Mouse (Mus musculus) urinary bladder, postnatal 25 days (tissue): ENCODE data around the gene Tmtc2.
A peak's percentile ranks its signal among the peaks of the same experiment; 100 is the strongest.

ENCODE experiments used
- DNase-seq: peaks from one replicate; pipeline ENCODE4 v3.0.0; 2022; ENCODE audit warnings: low spot score

Gene Tmtc2

GRCm38 (mm10) chr10:105573908-105574694 is at the start of gene Tmtc2:
Gene Tmtc2, minus strand, starts transcription at chr10:105574451.
- peak; percentile 80 for DNase-seq

- DNase-seq: no peak
Observed at GRCm38 (mm10) chr10:105612117-105612516, 37.9 kb upstream of the Tmtc2 start.

- DNase-seq: no peak
Observed at GRCm38 (mm10) chr10:105598826-105599225, 24.6 kb upstream of the Tmtc2 start.

GRCm38 (mm10) chr10:105597226-105597625 is 23.0 kb upstream of the Tmtc2 start:
- no peak for DNase-seq

GRCm38 (mm10) chr10:105595480-105596102 is 21.3 kb upstream of the Tmtc2 start:
- DNase-seq: no peak

GRCm38 (mm10) chr10:105588141-105588540 is 13.9 kb upstream of the Tmtc2 start:
- no peak for DNase-seq

DNA sequence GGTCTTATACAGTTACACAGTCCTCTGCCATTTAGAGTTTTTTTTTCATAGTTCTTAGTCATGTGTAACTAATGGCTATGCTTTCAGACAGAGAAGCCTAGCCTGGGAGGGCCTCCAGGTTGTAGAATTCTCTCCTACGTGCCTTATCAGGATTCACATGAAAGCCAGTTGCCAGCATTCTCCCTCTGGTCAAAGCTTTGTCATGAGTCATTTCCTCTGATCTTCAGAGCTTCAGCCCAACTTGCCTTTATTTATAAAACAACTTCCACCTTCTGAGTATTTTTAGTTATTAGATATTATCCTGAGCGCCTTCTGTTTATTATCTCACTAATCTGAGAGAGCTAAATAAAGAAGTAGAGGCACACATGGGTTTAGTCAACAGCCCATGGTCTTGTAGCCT is 5.1 kb upstream of the Tmtc2 start:
- no peak for DNase-seq

- no peak for DNase-seq
Observed at GRCm38 (mm10) chr10:105578291-105578845, 4.1 kb upstream of the Tmtc2 start.

DNA sequence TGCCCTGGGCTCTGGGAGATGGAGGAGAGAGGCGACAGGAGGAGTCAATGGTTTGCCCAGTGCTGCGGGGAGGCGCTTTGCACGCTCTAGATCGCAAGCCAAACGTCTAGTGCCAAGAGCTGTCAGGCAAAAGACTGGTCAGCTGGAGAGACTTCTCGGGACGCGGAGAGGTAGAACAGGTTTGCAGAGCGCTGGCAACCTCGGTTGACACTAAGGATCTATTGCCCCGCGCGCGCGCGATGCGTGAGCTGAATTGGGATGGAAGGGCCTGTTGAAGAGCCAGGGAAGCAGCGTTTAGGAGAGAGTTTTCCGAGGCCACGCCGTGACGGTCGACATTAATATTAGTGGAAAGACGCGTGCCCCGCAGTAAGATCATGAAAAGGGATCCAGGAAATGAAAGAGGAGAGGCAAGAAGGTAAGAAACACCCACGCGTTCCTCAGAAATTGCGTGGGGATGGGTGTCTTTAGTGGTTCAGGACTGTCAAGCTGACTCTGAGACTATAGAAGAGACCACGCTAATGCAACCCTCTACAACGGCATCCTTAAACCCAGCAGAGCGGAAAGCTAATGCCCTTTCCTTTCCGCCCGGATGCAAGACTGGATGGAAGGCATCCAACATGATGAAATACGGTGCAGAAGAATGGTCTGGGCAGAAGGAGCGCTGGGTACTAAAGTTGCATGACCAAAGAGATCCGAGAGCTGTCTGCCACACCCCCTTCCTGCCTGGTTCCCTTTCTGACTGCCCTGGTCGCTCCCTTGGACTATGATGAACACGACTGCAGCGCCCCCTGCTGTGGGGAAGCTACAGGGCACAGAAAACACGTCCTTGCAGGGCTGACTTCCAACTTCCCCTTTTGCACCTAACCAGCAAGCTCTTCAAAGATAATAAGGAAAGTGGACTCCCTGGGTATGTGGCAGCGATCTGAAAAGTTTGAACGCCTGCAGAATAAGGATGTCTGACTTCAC is 727 bp upstream of the Tmtc2 start:
- peak; percentile 97 for DNase-seq

- peak; percentile 48 for DNase-seq
Observed at GRCm38 (mm10) chr10:105573306-105573907, 844 bp downstream of the Tmtc2 start.

DNA sequence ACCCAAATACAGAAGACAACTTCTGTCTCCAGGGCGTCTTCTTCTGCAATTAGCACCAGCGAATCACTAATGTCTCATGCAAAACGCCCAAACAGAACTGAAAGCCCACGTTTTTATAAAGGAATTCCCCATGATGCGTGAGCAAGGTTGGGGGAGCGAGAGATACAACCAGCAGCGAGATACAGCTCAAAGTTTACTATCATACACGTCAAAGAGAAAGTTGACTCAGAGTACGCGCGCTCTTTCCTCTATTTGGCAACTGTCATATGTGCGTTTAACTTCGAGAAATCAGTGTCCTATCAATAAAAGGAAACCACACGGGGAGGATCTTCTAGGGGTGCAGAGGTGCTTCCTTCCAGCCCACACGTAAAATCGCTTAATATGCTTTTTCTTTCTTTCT is 1.4 kb downstream of the Tmtc2 start:
- DNase-seq: no peak

GRCm38 (mm10) chr10:105572301-105572700 is 1.9 kb downstream of the Tmtc2 start:
- no peak for DNase-seq

- DNase-seq: no peak
Observed at GRCm38 (mm10) chr10:105571831-105572230, 2.4 kb downstream of the Tmtc2 start.

GRCm38 (mm10) chr10:105571019-105571418 is 3.2 kb downstream of the Tmtc2 start:
- DNase-seq: no peak

DNA sequence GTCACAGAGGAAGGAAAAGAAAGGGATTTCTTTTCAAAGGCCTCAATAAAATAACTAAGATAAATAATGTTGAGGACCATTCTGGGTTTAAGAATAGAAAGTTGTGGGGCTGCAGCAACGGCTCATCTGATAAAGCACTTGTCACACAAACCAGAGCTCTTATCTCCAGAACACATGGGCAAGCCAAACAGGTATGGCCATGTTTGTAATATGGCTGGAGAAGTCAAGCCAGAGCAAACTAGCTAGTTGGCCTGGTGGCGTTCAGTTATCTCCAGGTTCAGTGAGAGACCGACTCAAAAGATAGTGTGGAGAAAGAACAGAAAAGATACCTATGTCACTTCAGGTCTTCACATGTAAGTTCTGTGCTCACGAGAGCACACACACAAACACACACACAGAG is 4.7 kb downstream of the Tmtc2 start:
- DNase-seq: no peak

DNA sequence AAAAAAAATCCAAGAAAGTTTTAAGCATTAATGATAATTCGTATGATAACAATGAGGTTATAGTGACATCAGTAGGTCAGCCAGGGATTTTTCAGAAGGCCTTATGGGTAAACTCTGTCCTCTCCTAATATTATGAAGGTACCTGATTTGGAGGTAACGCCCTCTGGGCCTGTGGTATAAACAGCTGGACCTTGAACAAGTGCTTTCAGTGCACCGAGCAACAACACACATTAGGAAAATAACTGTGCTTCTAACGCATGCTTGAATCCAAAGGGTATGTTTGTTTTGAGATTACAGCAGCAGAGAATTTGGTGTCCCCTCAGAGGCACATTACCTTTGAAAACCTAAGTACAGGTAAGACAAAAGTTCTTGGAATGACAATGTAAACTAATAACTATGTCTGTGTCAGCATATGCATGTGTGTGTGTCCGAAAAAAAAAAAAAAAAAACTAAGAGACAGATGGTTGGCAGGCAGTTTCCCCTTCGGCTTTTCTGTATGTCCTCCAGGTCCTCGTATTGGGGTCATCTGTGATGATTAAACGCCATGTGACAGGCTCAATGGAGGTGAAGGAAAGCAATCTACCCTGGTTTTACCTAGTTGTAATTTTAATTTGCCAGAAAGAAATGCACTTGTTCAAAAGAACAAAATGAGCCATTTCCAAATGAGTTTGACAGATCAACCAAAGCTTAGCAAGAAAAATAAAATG is 6.3 kb downstream of the Tmtc2 start:
- no peak for DNase-seq

DNA sequence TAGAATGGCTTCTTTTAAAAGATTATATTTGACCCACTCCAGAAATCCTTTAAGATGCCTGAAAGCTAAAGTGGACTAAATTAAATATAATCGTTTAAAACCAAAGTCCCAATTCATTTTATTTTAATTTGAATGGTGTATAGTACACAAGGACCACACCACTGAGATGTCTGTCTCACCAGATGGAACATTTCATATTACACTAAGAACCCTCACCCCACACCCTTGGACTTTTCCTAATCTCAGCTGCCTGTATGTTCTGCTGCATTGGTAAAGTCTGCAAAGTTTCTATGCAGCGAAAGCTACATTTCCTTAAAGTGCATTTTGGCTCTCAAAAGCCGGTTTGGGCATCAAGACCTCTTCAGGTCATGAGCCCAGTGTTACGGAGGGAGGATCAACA is 12.7 kb downstream of the Tmtc2 start:
- no peak for DNase-seq

DNA sequence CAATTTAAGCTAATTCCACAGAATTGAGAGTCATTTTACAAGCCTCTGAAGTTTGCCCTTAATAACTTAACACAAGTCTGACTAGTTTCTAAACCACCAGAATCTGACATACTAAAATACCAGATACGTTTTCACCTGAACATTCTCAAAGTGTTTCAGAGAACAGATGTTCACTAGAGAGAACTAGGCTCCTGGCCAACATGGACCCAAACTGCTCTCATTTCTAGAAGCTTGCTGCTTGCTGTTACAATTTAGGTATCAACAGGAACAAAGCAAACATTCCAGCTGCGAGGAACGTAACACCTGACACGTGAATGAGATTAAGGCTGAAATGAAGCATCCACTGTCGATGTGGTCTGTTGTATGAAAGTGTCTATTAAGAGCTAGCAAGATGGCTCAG is 16.7 kb downstream of the Tmtc2 start:
- DNase-seq: no peak

- no peak for DNase-seq
Observed at GRCm38 (mm10) chr10:105556890-105557572, 17.2 kb downstream of the Tmtc2 start.

DNA sequence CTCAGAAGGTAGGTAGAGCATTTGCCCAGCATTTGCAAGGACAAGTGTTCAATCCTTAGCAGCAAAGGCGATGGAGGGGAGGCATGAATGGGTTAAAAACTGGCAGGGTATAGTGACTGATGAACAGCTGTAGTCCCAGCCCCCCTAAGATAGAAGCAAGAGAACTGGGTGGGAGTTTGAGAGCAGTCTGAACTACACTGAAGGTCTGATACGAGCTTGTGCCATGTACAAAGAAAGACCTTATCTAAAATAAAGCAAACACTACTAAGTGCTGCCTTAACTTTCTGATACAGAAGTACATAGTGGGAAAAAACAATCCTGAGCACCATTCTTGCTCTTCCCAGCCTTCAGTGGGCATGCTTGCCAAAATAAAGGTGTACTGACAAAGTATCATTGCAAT is 20.1 kb downstream of the Tmtc2 start:
- no peak for DNase-seq

- DNase-seq: no peak
Observed at GRCm38 (mm10) chr10:105548040-105548439, 26.2 kb downstream of the Tmtc2 start.
